Mouse (Mus musculus) ovary, postnatal 14 days (tissue): ENCODE data around the gene BC016579.

Experiments
- DNase-seq: peaks from one replicate; pipeline ENCODE4 v3.0.0; 2022; ENCODE audit warnings: low spot score

Gene BC016579

GRCm38 (mm10) chr16:45641301-45641700, 12.6 kb downstream of the BC016579 start:
- no peak for DNase-seq

GRCm38 (mm10) chr16:45640070-45640762, 13.7 kb downstream of the BC016579 start:
- no peak for DNase-seq

GRCm38 (mm10) chr16:45635826-45636225, 18.0 kb downstream of the BC016579 start:
- DNase-seq = no peak

GRCm38 (mm10) chr16:45632420-45632819, 21.4 kb downstream of the BC016579 start:
- DNase-seq = no peak

- DNase-seq = peak; percentile 62
Observed at GRCm38 (mm10) chr16:45630347-45630960, 23.4 kb downstream of the BC016579 start.

GRCm38 (mm10) chr16:45629497-45630105, 24.3 kb downstream of the BC016579 start:
- no peak for DNase-seq

- no peak for DNase-seq
Observed at GRCm38 (mm10) chr16:45625342-45625741, 28.5 kb downstream of the BC016579 start.

GRCm38 (mm10) chr16:45624791-45625190, 29.1 kb downstream of the BC016579 start:
- no peak for DNase-seq

GRCm38 (mm10) chr16:45623230-45623629, 30.6 kb downstream of the BC016579 start:
- no peak for DNase-seq

- no peak for DNase-seq
Observed at GRCm38 (mm10) chr16:45619751-45620375, 34.0 kb downstream of the BC016579 start.

- no peak for DNase-seq
Observed at GRCm38 (mm10) chr16:45615944-45616343, 37.9 kb downstream of the BC016579 start.

GRCm38 (mm10) chr16:45613247-45613646, 40.6 kb downstream of the BC016579 start:
- DNase-seq = no peak

GRCm38 (mm10) chr16:45610267-45610666, 43.6 kb downstream of the BC016579 start, which contains the start of gene Gcsam:
Gene Gcsam (plus strand): TSS chr16:45610380.
- no peak for DNase-seq

- DNase-seq = no peak
Observed at GRCm38 (mm10) chr16:45609300-45609699, 44.6 kb downstream of the BC016579 start.

GRCm38 (mm10) chr16:45608481-45608954, 45.4 kb downstream of the BC016579 start:
- no peak for DNase-seq

- DNase-seq = no peak
Observed at GRCm38 (mm10) chr16:45595494-45595893, 58.4 kb downstream of the BC016579 start.

GRCm38 (mm10) chr16:45593656-45594055, 60.2 kb downstream of the BC016579 start:
- DNase-seq = no peak

- no peak for DNase-seq
Observed at GRCm38 (mm10) chr16:45582512-45582911, 71.4 kb downstream of the BC016579 start.

- DNase-seq = no peak
Observed at GRCm38 (mm10) chr16:45579883-45580282, 74.0 kb downstream of the BC016579 start.
